Mouse (Mus musculus) intestine, embryonic 15.5 days (tissue): ENCODE results near the gene Gm11437. TPM values are rescaled to one million over a fixed set of nuclear protein-coding genes. Genes with fewer than 3 reads are reported as not detected.
A peak's percentile ranks its signal among the peaks of the same experiment; 100 is the strongest.

Source experiments
- ATAC-seq: fragments of 200-750 bp; cut with Nextera tagmentation; 2 replicates; pipeline ENCODE4 v1.8.0; 2017; ENCODE audit warnings: moderate TSS enrichment, moderate library complexity
- H3K27ac ChIP-seq: fragments of 300-500 bp; sonication (generic); 2 replicates; pipeline ENCODE4 v1.5.1; 2015; ENCODE audit warnings: mild to moderate bottlenecking, inconsistent platforms
- H3K27me3 ChIP-seq: fragments of 300-500 bp; sonication (generic); replicated peaks from 2 replicates; pipeline ENCODE4 v1.6.1; 2015; ENCODE audit warnings: inconsistent platforms
- H3K36me3 ChIP-seq: fragments of 300-500 bp; sonication (generic); 2 replicates; pipeline ENCODE4 v1.6.1; 2015; ENCODE audit warnings: inconsistent platforms
- H3K4me1 ChIP-seq: fragments of 300-500 bp; sonication (generic); replicated peaks from 2 replicates; pipeline ENCODE4 v1.6.1; 2015; ENCODE audit warnings: inconsistent platforms
- H3K4me2 ChIP-seq: fragments of 300-500 bp; sonication (generic); replicated peaks from 2 replicates; pipeline ENCODE4 v1.6.1; 2015; ENCODE audit warnings: mild to moderate bottlenecking, inconsistent platforms
- H3K4me3 ChIP-seq: fragments of 300-500 bp; sonication (generic); replicated peaks from 2 replicates; pipeline ENCODE4 v1.5.1; 2015; ENCODE audit warnings: inconsistent platforms
- H3K9ac ChIP-seq: fragments of 300-500 bp; sonication (generic); 2 replicates; pipeline ENCODE4 v1.6.1; 2015; ENCODE audit warnings: inconsistent platforms
- H3K9me3 ChIP-seq: fragments of 300-500 bp; sonication (generic); 2 replicates; pipeline ENCODE4 v1.6.1; 2016; ENCODE audit warnings: inconsistent platforms
- WGBS: fragments of 180-500 bp; shearing (Covaris S2); methylation state at CpG from one replicate; pipeline ENCODE4 v1.1.7; 2015; 5-methylcytosine and 5-hydroxymethylcytosine counted together
- polyA plus RNA-seq: library from polyadenylated mRNA; unstranded; fragments of >200 nt; fragmentation: Nextera tagmentation; extraction: Ambion mirVana; gene quantifications from 2 replicates; pipeline ENCODE4 v1.2.1, GENCODE M21; 2015

The Gm11437 gene
- polyA plus RNA-seq, 1 experiment from 2014 or later = not detected

DNA sequence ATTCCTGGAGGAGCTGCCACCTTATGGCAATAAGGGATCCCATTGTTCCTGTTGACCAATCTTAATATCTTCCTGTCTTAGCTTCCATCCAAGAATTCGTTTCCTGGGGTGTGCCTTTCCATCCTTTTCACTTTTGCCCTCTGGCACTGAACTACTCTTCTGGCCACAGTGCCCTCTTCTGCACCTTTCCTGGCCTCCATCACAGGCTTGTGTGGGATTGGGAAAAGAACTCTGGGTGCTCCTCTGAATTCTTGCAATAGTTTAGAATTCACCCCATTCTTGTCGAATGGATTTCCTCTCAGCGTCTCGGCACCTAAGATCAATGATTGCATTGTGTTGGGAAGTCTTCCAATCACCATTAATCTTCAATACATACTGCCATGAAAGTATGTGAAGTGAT is 11.3 kb upstream of the Gm11437 start:
- no peaks in the 10 kb centered on the region for H3K36me3 ChIP-seq
- H3K4me2 ChIP-seq = peak overlapping the region; percentile 85
- H3K9me3 ChIP-seq = no peaks in the 10 kb centered on the region
- peaks cover 7% of the 10 kb centered on the region for H3K4me1 ChIP-seq
- ATAC-seq = no peak
- WGBS = 37% methylated on average over 4 of the region's 4 CpGs
- no peak overlapping the region for H3K4me3 ChIP-seq
- peak overlapping the region; percentile 88; the same call in 1 of the 2 replicates for H3K27ac ChIP-seq
- H3K27me3 ChIP-seq = no peaks in the 10 kb centered on the region
- H3K9ac ChIP-seq = no peak overlapping the region

DNA sequence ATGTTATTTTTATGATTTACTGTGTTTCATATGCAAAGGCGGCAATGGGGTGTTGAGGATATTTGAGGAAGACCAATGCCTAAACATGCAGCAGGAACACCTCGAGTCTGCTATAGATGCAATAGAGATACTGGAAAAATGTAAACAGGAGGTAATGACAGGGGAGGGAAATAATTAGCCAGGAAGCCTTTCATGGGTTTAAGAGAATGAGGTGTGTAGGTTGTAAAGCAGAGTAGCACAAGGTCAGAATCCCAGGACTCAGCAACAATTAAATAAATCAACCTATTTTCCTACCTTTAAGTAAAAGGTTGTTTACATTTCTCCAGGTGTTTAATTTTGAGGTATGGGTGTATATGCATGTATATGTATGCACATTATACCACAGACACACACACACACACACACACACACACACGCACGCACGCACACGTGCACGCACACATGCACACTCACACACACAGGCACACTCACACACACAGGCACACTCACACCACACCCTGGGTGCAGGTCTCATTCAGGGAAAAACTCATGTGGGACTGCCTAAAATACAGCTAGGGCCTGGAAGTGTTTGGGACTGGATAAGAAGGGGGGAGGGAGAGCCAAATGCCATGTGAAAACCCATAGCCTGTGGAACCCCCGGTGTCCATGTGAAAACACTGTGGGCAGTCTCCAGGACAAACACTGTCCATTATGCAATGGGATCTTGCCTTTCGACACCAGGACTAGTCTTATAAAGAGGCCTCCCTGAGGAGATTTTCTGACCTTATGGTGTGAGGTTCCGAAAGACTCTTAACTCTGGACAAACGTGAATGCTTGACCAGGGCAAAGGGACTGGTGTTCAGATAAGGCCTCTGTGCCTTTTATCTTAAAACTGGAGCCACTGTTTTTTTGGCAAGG is 5.5 kb upstream of the Gm11437 start:
- WGBS = 59% methylated on average over 11 of the region's 11 CpGs
- Histone ChIP-seq H3K27me3 (no peaks in the 10 kb centered on the region), H3K9ac (no peak overlapping the region), H3K4me2 (no peak overlapping the region), H3K4me1 (no peaks in the 10 kb centered on the region), H3K9me3 (no peaks in the 10 kb centered on the region), H3K36me3 (no peaks in the 10 kb centered on the region), H3K4me3 (no peak overlapping the region), H3K27ac (0 out of 2 replicates have a peak overlapping the region, but pooled peaks have one; percentile 11)
- peak; percentile 78 for ATAC-seq

DNA sequence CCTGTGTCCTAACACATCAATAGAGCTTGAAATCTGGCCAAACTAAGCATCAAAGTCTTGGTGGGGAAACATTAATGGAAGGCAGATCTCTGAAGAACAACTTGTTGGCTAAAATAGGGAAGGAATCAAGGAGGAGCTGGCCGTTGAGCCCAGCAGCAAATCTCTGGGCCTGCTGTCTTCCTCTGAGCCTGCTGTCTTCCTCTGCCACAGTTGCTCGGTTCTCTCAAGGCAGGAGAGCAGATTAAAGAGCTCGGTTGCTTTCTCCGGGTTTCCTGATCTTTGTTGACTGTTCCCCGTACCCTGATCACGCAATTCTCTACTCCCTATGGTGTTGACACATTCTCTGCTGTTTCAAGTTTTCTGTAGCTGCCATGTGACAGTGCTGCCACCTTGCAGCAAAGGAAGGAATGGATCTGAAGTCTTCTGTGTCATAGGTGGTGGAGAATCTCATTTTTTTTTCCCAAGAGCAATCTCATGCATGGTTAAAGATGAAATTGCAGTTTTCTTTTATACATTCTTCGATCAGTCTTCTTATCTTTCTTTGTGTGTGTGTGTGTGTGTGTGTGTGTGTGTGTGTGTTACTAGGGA is 1.5 kb upstream of the Gm11437 start:
- H3K4me3 ChIP-seq = no peak overlapping the region
- H3K4me2 ChIP-seq = peak overlapping the region; percentile 31; the same call in 1 of the 2 replicates
- H3K36me3 ChIP-seq = no peaks in the 10 kb centered on the region
- ATAC-seq = peak; percentile 44
- no peaks in the 10 kb centered on the region for H3K27me3 ChIP-seq
- H3K4me1 ChIP-seq = no peaks in the 10 kb centered on the region
- no peaks in the 10 kb centered on the region for H3K9me3 ChIP-seq
- H3K9ac ChIP-seq = no peak overlapping the region
- no peak overlapping the region for H3K27ac ChIP-seq
- 26% methylated on average over 7 of the region's 7 CpGs for WGBS

DNA sequence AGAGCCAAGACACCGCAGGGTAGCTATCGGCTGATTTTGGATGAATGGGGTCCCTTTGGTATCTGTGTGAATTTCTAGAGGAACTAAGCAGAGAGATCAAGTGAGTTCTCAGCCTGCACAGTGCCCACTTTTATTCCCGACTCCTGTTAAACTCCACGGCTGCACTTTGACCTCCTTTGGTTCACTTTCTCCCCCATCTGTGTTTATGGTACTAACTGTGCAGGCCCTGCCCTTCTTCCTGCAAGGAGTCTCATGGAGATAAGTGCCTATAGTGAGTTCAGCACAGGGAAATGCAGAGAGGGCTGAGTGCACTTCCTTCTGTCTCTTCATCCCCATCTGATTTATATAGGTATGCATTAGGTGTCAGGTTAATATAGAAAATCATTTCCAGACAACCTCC is 2.7 kb downstream of the Gm11437 start:
- H3K27ac ChIP-seq = no peak overlapping the region
- no peak overlapping the region for H3K4me3 ChIP-seq
- peak; percentile 89 for ATAC-seq
- 24% methylated on average over 4 of the region's 4 CpGs for WGBS
- H3K9me3 ChIP-seq = no peaks in the 10 kb centered on the region
- H3K4me1 ChIP-seq = no peaks in the 10 kb centered on the region
- no peaks in the 10 kb centered on the region for H3K36me3 ChIP-seq
- 0 out of 2 replicates have a peak overlapping the region, but pooled peaks have one; percentile 14 for H3K4me2 ChIP-seq
- no peak overlapping the region for H3K9ac ChIP-seq
- no peaks in the 10 kb centered on the region for H3K27me3 ChIP-seq

DNA sequence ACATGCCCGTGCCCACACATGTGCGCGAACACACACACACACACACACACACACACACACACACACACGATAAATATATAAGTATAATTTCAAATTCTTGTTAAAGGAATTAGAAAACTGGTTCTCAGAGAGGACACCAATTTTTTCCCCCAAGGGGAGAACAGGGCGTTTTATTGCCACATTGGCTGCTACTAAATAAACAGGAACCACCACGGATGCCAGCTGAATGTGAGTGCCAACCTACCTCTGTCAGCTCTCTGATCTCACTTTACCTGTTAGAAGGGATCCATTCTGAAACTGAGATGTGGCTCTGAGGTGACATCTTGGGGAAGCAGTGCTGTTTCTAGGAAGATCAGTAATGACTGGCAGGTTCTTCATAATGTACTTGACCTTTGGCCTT is 3.2 kb downstream of the Gm11437 start:
- no peak overlapping the region for H3K27ac ChIP-seq
- 82% methylated on average over 6 of the region's 6 CpGs for WGBS
- no peak overlapping the region for H3K9ac ChIP-seq
- no peak overlapping the region for H3K4me3 ChIP-seq
- no peaks in the 10 kb centered on the region for H3K4me1 ChIP-seq
- no peaks in the 10 kb centered on the region for H3K9me3 ChIP-seq
- ATAC-seq = 0 out of 2 replicates have a peak, but pooled peaks have one; percentile 39
- H3K36me3 ChIP-seq = no peaks in the 10 kb centered on the region
- H3K4me2 ChIP-seq = 0 out of 2 replicates have a peak overlapping the region, but pooled peaks have one; percentile 14
- H3K27me3 ChIP-seq = no peaks in the 10 kb centered on the region

DNA sequence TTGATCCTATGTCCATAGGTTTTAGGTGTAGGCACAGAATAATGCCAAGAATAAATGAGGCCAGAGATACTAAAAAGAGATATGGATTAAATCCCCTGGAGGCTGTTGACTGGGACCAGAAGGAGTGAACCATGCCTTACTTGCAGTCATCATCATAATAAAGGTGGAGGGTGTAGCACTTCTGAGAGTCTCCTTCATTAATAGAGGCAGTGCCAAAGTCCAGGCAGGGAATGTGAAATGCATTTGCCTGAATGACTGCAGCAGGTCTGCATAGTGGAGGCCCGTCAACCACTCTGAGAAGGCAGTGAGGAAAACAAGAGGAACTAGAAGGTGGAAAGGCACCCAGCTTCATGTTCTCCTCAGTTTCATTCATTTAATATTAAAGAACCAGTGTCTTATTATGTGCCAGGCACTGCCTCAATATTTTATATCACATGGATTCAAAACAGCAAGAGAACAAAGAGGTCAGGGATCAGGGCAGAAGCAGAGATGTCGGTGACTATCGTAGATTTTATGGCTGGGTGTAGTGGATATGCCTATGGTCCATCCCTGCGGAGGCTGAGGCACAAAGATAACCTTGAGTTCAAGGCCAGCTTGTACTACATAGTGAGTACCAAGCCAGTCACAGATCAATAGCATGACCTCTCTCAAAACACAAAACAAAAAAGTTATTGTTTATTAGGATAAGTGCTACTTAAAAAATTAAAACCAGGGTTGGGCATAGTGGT is 10.6 kb downstream of the Gm11437 start:
- WGBS = 65% methylated on average over 4 of the region's 4 CpGs
- no peaks in the 10 kb centered on the region for H3K4me1 ChIP-seq
- H3K4me2 ChIP-seq = no peak overlapping the region
- peak; percentile 94 for ATAC-seq
- H3K9me3 ChIP-seq = no peaks in the 10 kb centered on the region
- no peak overlapping the region for H3K27ac ChIP-seq
- H3K36me3 ChIP-seq = no peaks in the 10 kb centered on the region
- H3K4me3 ChIP-seq = no peak overlapping the region
- H3K27me3 ChIP-seq = no peaks in the 10 kb centered on the region
- H3K9ac ChIP-seq = no peak overlapping the region

DNA sequence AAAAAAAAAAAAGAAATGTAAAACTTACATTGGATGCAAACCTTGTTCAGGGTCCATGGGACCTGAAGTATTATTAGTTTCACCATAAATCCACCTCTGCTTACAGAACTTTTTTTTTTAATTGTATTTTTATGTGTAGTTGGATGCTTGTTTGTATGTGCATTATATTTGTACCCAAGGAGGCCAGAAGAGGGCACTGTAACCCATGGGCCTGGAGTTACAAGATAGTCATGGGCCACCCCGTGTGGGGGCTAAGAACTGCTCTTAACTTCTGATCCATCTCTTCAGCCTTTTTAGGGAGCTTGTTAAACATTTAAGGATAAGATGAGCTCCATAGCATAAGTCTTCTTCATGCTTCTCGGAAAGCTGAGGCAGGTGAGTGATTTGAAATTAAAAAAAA is 16.4 kb downstream of the Gm11437 start:
- Histone ChIP-seq H3K27ac (no peak overlapping the region), H3K4me2 (no peak overlapping the region), H3K27me3 (no peaks in the 10 kb centered on the region), H3K4me3 (no peak overlapping the region), H3K9me3 (no peaks in the 10 kb centered on the region), H3K4me1 (no peaks in the 10 kb centered on the region), H3K36me3 (no peaks in the 10 kb centered on the region), H3K9ac (no peak overlapping the region)
- WGBS = 64% methylated on average over 2 of the region's 2 CpGs
- no peak for ATAC-seq

DNA sequence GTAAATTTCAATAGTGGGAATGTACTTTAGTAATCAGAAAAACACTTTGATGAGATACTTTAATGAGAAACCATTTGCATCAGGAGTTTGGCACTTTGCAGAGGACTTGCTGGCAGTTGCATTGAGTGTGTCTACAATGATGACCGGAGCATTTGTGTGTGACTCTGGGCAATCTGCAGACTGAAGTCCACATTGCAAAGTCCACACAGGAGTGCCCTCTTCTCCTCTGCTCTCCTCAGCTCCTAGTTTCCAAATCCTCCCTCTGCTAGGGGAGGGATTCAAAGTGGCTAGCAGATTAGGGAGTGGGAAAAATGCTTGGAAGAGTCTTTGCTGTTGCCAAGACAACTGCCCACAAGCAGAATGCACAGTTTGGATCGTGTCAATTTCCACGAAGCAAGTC is 21.2 kb downstream of the Gm11437 start:
- H3K4me2 ChIP-seq = no peak overlapping the region
- H3K4me1 ChIP-seq = no peaks in the 10 kb centered on the region
- no peak overlapping the region for H3K4me3 ChIP-seq
- H3K9me3 ChIP-seq = no peaks in the 10 kb centered on the region
- ATAC-seq = peak; percentile 66
- no peaks in the 10 kb centered on the region for H3K27me3 ChIP-seq
- WGBS = 67% methylated on average over 3 of the region's 3 CpGs
- H3K27ac ChIP-seq = no peak overlapping the region
- no peak overlapping the region for H3K9ac ChIP-seq
- H3K36me3 ChIP-seq = no peaks in the 10 kb centered on the region

DNA sequence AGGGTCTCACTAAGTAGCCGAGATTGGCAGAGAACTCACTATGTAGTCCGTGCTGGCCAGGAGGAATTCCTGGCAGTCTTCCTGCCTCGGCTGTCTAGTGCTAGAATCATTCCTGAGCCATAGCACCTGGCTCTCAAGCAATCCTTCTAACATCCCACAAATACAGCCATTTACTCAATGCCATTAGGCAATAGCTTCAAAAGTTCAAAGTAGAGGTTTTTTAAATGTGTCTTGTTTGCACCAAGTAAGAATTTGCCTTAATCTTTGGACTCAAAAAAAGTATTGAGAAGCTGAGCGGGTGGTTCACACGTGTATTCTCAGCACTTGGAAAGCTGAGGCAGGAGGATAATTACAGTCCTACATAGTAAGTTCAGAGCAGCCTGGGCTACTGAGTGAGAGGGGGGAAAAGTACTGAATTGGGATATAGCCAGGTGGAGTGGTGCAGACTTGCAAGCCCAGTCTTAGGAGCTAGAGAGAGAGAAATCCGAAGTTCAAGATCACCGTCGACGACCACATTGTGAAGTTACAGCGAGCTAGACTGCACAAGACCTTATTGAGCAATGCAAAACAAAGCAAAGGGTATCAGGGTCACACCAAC is 22.0 kb downstream of the Gm11437 start:
- Histone ChIP-seq H3K36me3 (no peaks in the 10 kb centered on the region), H3K4me3 (no peak overlapping the region), H3K9me3 (no peaks in the 10 kb centered on the region), H3K9ac (no peak overlapping the region), H3K27ac (no peak overlapping the region), H3K27me3 (no peaks in the 10 kb centered on the region), H3K4me1 (no peaks in the 10 kb centered on the region), H3K4me2 (no peak overlapping the region)
- ATAC-seq = no peak
- WGBS = 74% methylated on average over 10 of the region's 10 CpGs

DNA sequence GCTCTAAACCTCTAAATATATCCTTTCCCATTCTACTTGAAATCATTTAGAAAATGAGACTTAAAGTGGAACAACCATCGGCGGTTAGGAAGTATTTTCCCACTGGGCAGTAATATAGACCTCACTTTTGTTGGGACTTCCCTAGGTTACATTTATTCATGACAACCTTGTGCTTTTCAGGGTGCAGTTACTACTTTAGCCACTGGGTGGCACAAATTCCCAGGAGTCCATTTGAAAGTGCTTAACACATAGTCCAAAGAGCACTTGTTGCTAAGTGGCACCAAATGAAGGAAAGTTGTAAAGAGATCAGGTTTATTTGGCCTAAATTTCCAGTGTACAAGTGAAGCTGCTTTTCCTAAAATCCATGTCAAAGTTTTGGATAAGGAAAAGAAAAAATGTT is 25.5 kb downstream of the Gm11437 start:
- Histone ChIP-seq H3K9me3 (no peaks in the 10 kb centered on the region), H3K4me2 (no peak overlapping the region), H3K9ac (no peak overlapping the region), H3K27me3 (no peaks in the 10 kb centered on the region), H3K4me3 (no peak overlapping the region), H3K36me3 (no peaks in the 10 kb centered on the region), H3K4me1 (no peaks in the 10 kb centered on the region), H3K27ac (no peak overlapping the region)
- no peak for ATAC-seq
- WGBS = 58% methylated on average over 2 of the region's 2 CpGs

DNA sequence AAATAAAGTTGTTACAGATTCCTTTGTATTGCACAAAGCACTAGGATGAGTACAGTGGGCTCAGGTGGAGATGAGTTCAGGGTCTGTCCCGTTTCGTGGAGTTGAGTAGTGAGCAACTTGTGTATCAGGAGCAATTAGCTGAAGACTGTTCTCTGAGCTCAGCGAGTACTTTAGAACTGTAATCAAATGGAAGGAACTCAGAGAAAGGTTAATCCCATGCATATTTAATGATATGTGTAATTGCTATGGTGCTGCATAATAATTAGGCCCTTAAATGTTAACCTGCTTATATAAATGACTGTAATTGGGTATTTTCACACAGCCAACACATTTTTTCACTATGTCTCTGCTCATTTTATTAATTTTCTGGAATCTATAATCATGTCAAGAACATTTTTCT is 30.8 kb downstream of the Gm11437 start:
- Histone ChIP-seq H3K27ac (no peak overlapping the region), H3K9ac (no peak overlapping the region), H3K4me1 (no peaks in the 10 kb centered on the region), H3K4me2 (no peak overlapping the region), H3K9me3 (no peaks in the 10 kb centered on the region), H3K27me3 (no peaks in the 10 kb centered on the region), H3K4me3 (no peak overlapping the region), H3K36me3 (no peaks in the 10 kb centered on the region)
- no peak for ATAC-seq
- 83% methylated on average over 3 of the region's 3 CpGs for WGBS

DNA sequence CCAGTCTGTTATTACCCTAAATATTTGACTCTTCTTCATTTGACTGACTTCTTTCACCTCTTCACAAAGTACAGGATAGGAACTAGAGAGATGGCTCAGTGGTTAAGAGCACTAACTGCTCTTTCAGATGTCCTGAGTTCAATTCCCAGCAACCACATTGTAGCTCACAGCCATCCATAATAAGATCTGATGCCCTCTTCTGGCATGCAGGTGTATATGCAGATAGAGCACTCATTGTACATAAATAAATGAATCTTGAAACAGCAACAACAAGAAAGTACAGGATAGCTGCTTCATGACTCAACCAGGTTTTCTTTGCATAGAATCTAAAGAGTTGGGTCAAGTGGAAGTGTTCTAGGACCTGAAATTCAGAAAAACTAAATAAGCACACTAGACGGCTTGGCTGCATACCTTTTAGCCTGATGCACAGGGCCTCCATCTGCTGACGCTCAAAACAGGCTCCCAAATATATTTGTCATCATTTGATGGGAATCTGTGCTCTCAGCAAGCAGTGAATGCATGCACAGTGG is 32.9 kb downstream of the Gm11437 start:
- WGBS = 80% methylated on average over 2 of the region's 2 CpGs
- Histone ChIP-seq H3K27me3 (no peaks in the 10 kb centered on the region), H3K4me2 (no peak overlapping the region), H3K9me3 (no peaks in the 10 kb centered on the region), H3K9ac (no peak overlapping the region), H3K4me1 (peaks cover 4% of the 10 kb centered on the region), H3K36me3 (no peaks in the 10 kb centered on the region), H3K4me3 (no peak overlapping the region), H3K27ac (no peak overlapping the region)
- ATAC-seq = no peak
